Mouse (Mus musculus): ENCODE measurements around the gene Lrat. TPM values are rescaled to one million over a fixed set of nuclear protein-coding genes. Genes with fewer than 3 reads are reported as not detected.

Lrat gene
- total RNA-seq, 2 experiments from 2014 or later, result 0.07 TPM; not detected in 1

Other genes starting within 250 kb of the Lrat start
- gene Rbm46, start 27.5 kb downstream of the Lrat start, total RNA-seq (2021), result under 1 TPM; 0.56 to 0.61 TPM
- not detected for gene Fgg, start 103.8 kb upstream of the Lrat start, total RNA-seq (2021)
- not detected for gene Fga, start 122.1 kb upstream of the Lrat start, total RNA-seq (2021)
- not detected for gene Fgb, start 145.9 kb upstream of the Lrat start, total RNA-seq (2021)
- 10 to 100 TPM; 43.5 to 45.6 TPM for gene Plrg1, start 151.5 kb upstream of the Lrat start, total RNA-seq (2021)
- 1 to 10 TPM; 2.8 to 3.1 TPM for gene Dchs2, start 224.0 kb upstream of the Lrat start, total RNA-seq (2021)